ENCODE assay signal across 8 mouse cellular contexts in genomic region chr12:86802005-86802671, GRCm38 (mm10).
DNase-seq lines count a peak whose midpoint lies in the region; ATAC-seq and TF ChIP-seq lines count a peak whose summit lies in the region.

No protein-coding gene starts in this region.

- no peaks in the 10 kb centered on the region for H3K27me3 ChIP-seq in thymus, adult 2 months (ENCODE audit: control insufficient read depth, insufficient read depth, low read length)
- no peaks in the 10 kb centered on the region for H3K27me3 ChIP-seq in neural tube, embryonic 11.5 days (ENCODE audit: control insufficient read depth, insufficient read depth, low read length)

- H3K9ac ChIP-seq in neural tube, embryonic 11.5 days (ENCODE audit: low read length): peak overlapping the region; percentile 47

- H3K4me3 ChIP-seq in thymus, adult 2 months (ENCODE audit: control insufficient read depth, insufficient read depth, low read length): no peak overlapping the region
- H3K4me3 ChIP-seq in neural tube, embryonic 11.5 days (ENCODE audit: low read depth, low read length): no peak overlapping the region

- H3K27ac ChIP-seq in thymus, adult 2 months (ENCODE audit: control insufficient read depth, insufficient read depth, low read length): peak overlapping the region; percentile 23
- peak overlapping the region; percentile 96 for H3K27ac ChIP-seq in neural tube, embryonic 11.5 days (ENCODE audit: low read depth, low read length)

- no peaks in the 10 kb centered on the region for H3K36me3 ChIP-seq in thymus, adult 2 months (ENCODE audit: control insufficient read depth, insufficient read depth, low read length)
- H3K36me3 ChIP-seq in neural tube, embryonic 11.5 days (ENCODE audit: control insufficient read depth, insufficient read depth, low read length): no peaks in the 10 kb centered on the region

- TF ChIP-seq POLR2A in thymus, adult 2 months (IDR thresholded peaks at IDR 0.05; ENCODE audit: control insufficient read depth, extremely low read depth, insufficient read depth, low read length, poor library complexity): no peak

- peaks cover 66% of the 10 kb centered on the region for H3K4me1 ChIP-seq in thymus, adult 2 months (replicated peaks; ENCODE audit: control insufficient read depth, insufficient read depth, low read length)
- H3K4me1 ChIP-seq in neural tube, embryonic 11.5 days (ENCODE audit: control insufficient read depth, insufficient read depth, low read length): peaks cover 44% of the 10 kb centered on the region

- WGBS in thymus, adult 2 months: 17% methylated on average over 17 of the region's 17 CpGs
- WGBS in neural tube, embryonic 11.5 days: 1% methylated on average over 17 of the region's 17 CpGs

- H3K4me2 ChIP-seq in neural tube, embryonic 11.5 days (ENCODE audit: low read depth): peak overlapping the region; percentile 32

- ATAC-seq in neural tube, embryonic 11.5 days (ENCODE audit: insufficient read depth, low FRiP score, low TSS enrichment): 0 out of 2 replicates have a peak, but pooled peaks have one; percentile 35

- no peaks in the 10 kb centered on the region for H3K9me3 ChIP-seq in neural tube, embryonic 11.5 days (ENCODE audit: control insufficient read depth, low read length)

- no peak for TF ChIP-seq CTCF in thymus, adult 2 months (IDR thresholded peaks at IDR 0.05; ENCODE audit: borderline replicate concordance, control insufficient read depth, extremely low read depth, insufficient read depth, low read length, poor library complexity)

- no peak for DNase-seq in thymus, adult 2 months
- DNase-seq in thymus, postnatal 10 days (ENCODE audit: low spot score in 2 of 2): no peak
- peak; percentile 77 for DNase-seq in cerebellum, adult 9-11 months
- DNase-seq in gastrocnemius, postnatal 10 days: peak; percentile 64
- peak; percentile 82 for DNase-seq in induced T-regulatory cell, adult 2 months (ENCODE audit: low read depth)
- DNase-seq in liver: peak; percentile 46
- peak; percentile 76 for DNase-seq in neural tube, embryonic 11.5 days (ENCODE audit: low spot score)
- DNase-seq in urinary bladder, postnatal 10 days (ENCODE audit: low spot score): no peak

Comparison
In these comparisons a context has a peak if more than half of its experiments do, and no peak if none do; other contexts are left out.
1. DNase-seq: peak in cerebellum, adult 9-11 months (single experiment), gastrocnemius, postnatal 10 days (single experiment), induced T-regulatory cell, adult 2 months (single experiment), liver (single experiment) and neural tube, embryonic 11.5 days (single experiment); none in thymus, adult 2 months (single experiment), thymus, postnatal 10 days (0 of 2) and urinary bladder, postnatal 10 days (single experiment).